13 mouse cellular contexts compared by ENCODE assay signal in the genomic region with DNA sequence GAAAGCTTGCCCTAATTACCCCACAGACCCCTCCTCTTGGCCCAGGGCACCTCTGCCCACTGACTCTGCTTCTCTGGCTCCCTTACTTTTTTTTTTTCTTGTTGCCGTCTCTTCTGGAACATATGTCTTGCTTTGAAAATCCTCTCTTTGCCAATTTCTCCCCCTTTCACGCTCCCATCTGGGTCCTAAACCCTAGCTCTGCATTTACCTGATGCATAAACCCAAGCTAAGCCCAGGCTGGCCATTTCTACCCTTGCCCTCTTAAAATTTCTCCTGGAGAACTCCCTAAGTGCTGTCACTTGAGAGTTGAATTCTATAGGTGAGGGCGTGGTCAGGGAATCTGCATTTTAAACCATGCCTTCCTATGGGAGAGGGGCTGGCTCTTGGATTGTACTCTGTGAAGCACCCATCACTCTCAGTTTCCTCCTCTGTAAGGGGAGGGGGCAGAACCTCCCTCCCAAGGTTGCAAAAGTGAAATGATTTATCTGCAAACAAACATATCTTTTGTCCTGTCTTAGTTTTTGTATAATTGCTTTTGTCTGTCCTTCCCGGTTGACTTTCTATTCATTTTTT. TPM values are rescaled to one million over a fixed set of nuclear protein-coding genes. Genes with fewer than 3 reads are reported as not detected.
DNase-seq lines count a peak whose midpoint lies in the region; ATAC-seq lines count a peak whose summit lies in the region.
"Had no signal": no experiment of that assay in that cellular context is flagged by ENCODE, and none has a peak within 500 bp of the region (broad histone marks: within the 10 kb centered on the region; RNA-seq: fewer than 3 reads in every experiment).

No protein-coding gene starts in this region.

- no peak overlapping the region for H3K9ac ChIP-seq in heart, embryonic 13.5 days

- no peak overlapping the region for H3K27ac ChIP-seq in heart, embryonic 13.5 days (replicated peaks)
- peak overlapping the region; percentile 71 for H3K27ac ChIP-seq in hindbrain, embryonic 10.5 days
- H3K27ac ChIP-seq in midbrain, embryonic 10.5 days (replicated peaks): peak overlapping the region; percentile 81

- no peak for ATAC-seq in heart, embryonic 13.5 days (ENCODE audit: extremely low read depth, insufficient number of reproducible peaks, low FRiP score, low TSS enrichment)
- no peak for ATAC-seq in erythroid progenitor cell, adult 5-6 weeks (replicated peaks; ENCODE audit: low FRiP score, poor library complexity, severe bottlenecking)
- ATAC-seq in inflammation-experienced regulatory T-cells, adult 6 months: no peak
- ATAC-seq: activated CD4-positive, CD25-positive, alpha-beta regulatory T cell, adult 4 months had no signal

- H3K36me3 ChIP-seq in heart, embryonic 13.5 days: no peaks in the 10 kb centered on the region
- H3K36me3 ChIP-seq in hindbrain, embryonic 10.5 days: no peaks in the 10 kb centered on the region
- H3K36me3 ChIP-seq in midbrain, embryonic 10.5 days: no peaks in the 10 kb centered on the region

- H3K9me3 ChIP-seq in heart, embryonic 13.5 days: no peaks in the 10 kb centered on the region
- no peaks in the 10 kb centered on the region for H3K9me3 ChIP-seq in hindbrain, embryonic 10.5 days
- no peaks in the 10 kb centered on the region for H3K9me3 ChIP-seq in midbrain, embryonic 10.5 days (replicated peaks)

- peaks cover 72% of the 10 kb centered on the region for H3K27me3 ChIP-seq in heart, embryonic 13.5 days (replicated peaks)
- H3K27me3 ChIP-seq in hindbrain, embryonic 10.5 days (ENCODE audit: insufficient read depth, poor library complexity, severe bottlenecking): peaks cover 52% of the 10 kb centered on the region
- peaks cover 56% of the 10 kb centered on the region for H3K27me3 ChIP-seq in midbrain, embryonic 10.5 days (ENCODE audit: low read depth, poor library complexity, severe bottlenecking)

- intact Hi-C loops in heart, postnatal 14 days (cut with DNase I): no loop called here

- no peak overlapping the region for H3K4me3 ChIP-seq in heart, embryonic 13.5 days
- H3K4me3 ChIP-seq in hindbrain, embryonic 10.5 days: peak overlapping the region; percentile 47
- peak overlapping the region; percentile 50 for H3K4me3 ChIP-seq in midbrain, embryonic 10.5 days

- no peak for DNase-seq in heart, postnatal 14 days
- peak; percentile 23 for DNase-seq in ZHBTc4 (ENCODE audit: low read depth, low spot score)
- DNase-seq in hindbrain, embryonic 10.5 days (ENCODE audit: low spot score): no peak
- no peak for DNase-seq in midbrain, embryonic 10.5 days (ENCODE audit: low spot score)
- DNase-seq in urinary bladder, postnatal 36 days (ENCODE audit: low spot score in 2 of 2): no peak
- DNase-seq: lung, postnatal 36 days had no signal

- peaks cover 9% of the 10 kb centered on the region for H3K4me1 ChIP-seq in heart, embryonic 13.5 days
- H3K4me1 ChIP-seq in hindbrain, embryonic 10.5 days (replicated peaks): peaks cover 22% of the 10 kb centered on the region
- peaks cover 40% of the 10 kb centered on the region for H3K4me1 ChIP-seq in midbrain, embryonic 10.5 days

- WGBS in heart, embryonic 13.5 days: 31% methylated on average over 4 of the region's 4 CpGs
- WGBS in hindbrain, embryonic 10.5 days: 21% methylated on average over 4 of the region's 4 CpGs
- 16% methylated on average over 4 of the region's 4 CpGs for WGBS in midbrain, embryonic 10.5 days

- peak overlapping the region; percentile 54; the same call in 1 of the 2 replicates for H3K4me2 ChIP-seq in heart, embryonic 13.5 days

RNA-seq across cellular contexts. Expression of a gene that starts 18.8 kb away (rescaled TPM):
- polyA plus RNA-seq in heart, embryonic 13.5 days (2015; fragmentation: Nextera tagmentation; extraction: Ambion mirVana): 14.4 and 17.6 TPM in 2 replicates
- total RNA-seq in heart, postnatal 14 days (2021): 10 to 100 TPM; 27.1 to 28.7 TPM
- 19.6 and 20.9 TPM in 2 replicates for polyA plus RNA-seq in hindbrain, embryonic 10.5 days (2016; fragmentation: Nextera tagmentation; extraction: Ambion mirVana)
- 15.7 and 16.0 TPM in 2 replicates for polyA plus RNA-seq in midbrain, embryonic 10.5 days (2016; fragmentation: Nextera tagmentation; extraction: Ambion mirVana)
- 54.8 and 63.7 TPM in 2 replicates for total RNA-seq in erythroid progenitor cell, adult 5-6 weeks (2015; ENCODE audit: low replicate concordance)
- total RNA-seq in erythroid progenitor cell, adult 5-6 weeks (2017; ENCODE audit: low replicate concordance): 44.2 and 46.7 TPM in 2 replicates
- polyA plus RNA-seq in inflammation-experienced regulatory T-cells, adult 6 months (2017; shearing (Covaris generic)): 1 to 10 TPM in 1 of 3 experiments, under 1 TPM in 1, not detected in 1; 0.96 to 1.0 TPM

RNA-seq across cellular contexts. Expression of a gene that starts 37.4 kb away (rescaled TPM):
- polyA plus RNA-seq in heart, embryonic 13.5 days (2015; fragmentation: Nextera tagmentation; extraction: Ambion mirVana): not detected in 2 replicates
- under 1 TPM; 0.14 to 0.15 TPM for total RNA-seq in heart, postnatal 14 days (2021)
- not detected in 2 replicates for polyA plus RNA-seq in hindbrain, embryonic 10.5 days (2016; fragmentation: Nextera tagmentation; extraction: Ambion mirVana)
- polyA plus RNA-seq in midbrain, embryonic 10.5 days (2016; fragmentation: Nextera tagmentation; extraction: Ambion mirVana): not detected in 2 replicates
- total RNA-seq in erythroid progenitor cell, adult 5-6 weeks (2015; ENCODE audit: low replicate concordance): not detected in 2 replicates
- total RNA-seq in erythroid progenitor cell, adult 5-6 weeks (2017; ENCODE audit: low replicate concordance): not detected in 2 replicates
- not detected for polyA plus RNA-seq in inflammation-experienced regulatory T-cells, adult 6 months (2017; shearing (Covaris generic))
- total RNA-seq: gastrocnemius, adult 18-20 months had no signal
- polyA plus RNA-seq: activated CD4-positive, CD25-positive, alpha-beta regulatory T cell, adult 4 months; C2C12; stomach, embryonic 16.5 days had no signal
